8 mouse cellular contexts compared by ENCODE assay signal in genomic region chr2:59829718-59830117, GRCm38 (mm10). TPM values are rescaled to one million over a fixed set of nuclear protein-coding genes. Genes with fewer than 3 reads are reported as not detected.
DNase-seq lines count a peak whose midpoint lies in the region; ATAC-seq and TF ChIP-seq lines count a peak whose summit lies in the region.

No protein-coding gene starts in this region.

- no peaks in the 10 kb centered on the region for H3K27me3 ChIP-seq in forebrain, embryonic 11.5 days (ENCODE audit: control insufficient read depth, insufficient read depth, low read length)
- no peaks in the 10 kb centered on the region for H3K27me3 ChIP-seq in hindbrain, postnatal 0 days (ENCODE audit: insufficient read depth, low read length)
- H3K27me3 ChIP-seq in midbrain, postnatal 0 days (ENCODE audit: insufficient read depth, low read length), result no peaks in the 10 kb centered on the region

- intact Hi-C loops in left cerebral cortex, postnatal 10 days (cut with DNase I), result no loop called here

- no peak overlapping the region for H3K9ac ChIP-seq in forebrain, embryonic 11.5 days (ENCODE audit: low read length)
- no peak overlapping the region for H3K9ac ChIP-seq in hindbrain, postnatal 0 days (replicated peaks; ENCODE audit: low read length)
- no peak overlapping the region for H3K9ac ChIP-seq in midbrain, postnatal 0 days (replicated peaks; ENCODE audit: low read length, poor library complexity, severe bottlenecking)

- H3K4me2 ChIP-seq in forebrain, embryonic 11.5 days (ENCODE audit: low read depth, low read length, severe bottlenecking), result no peak overlapping the region
- H3K4me2 ChIP-seq in hindbrain, postnatal 0 days (ENCODE audit: low read depth, low read length), result no peak overlapping the region
- no peak overlapping the region for H3K4me2 ChIP-seq in midbrain, postnatal 0 days (ENCODE audit: low read depth, low read length, poor library complexity, severe bottlenecking)

- no peak for DNase-seq in layer of hippocampus, adult 2 months (ENCODE audit: low spot score in 2 of 2)
- no peak for DNase-seq in layer of hippocampus, adult 9-11 months
- DNase-seq in forebrain, embryonic 11.5 days (ENCODE audit: low spot score), result no peak
- DNase-seq in hindbrain, postnatal 0 days (ENCODE audit: low spot score), result no peak
- no peak for DNase-seq in midbrain, postnatal 0 days (ENCODE audit: low spot score)
- no peak for DNase-seq in cerebellum, adult 9-10 months
- no peak for DNase-seq in left cerebral cortex, postnatal 10 days (ENCODE audit: extremely low spot score in 1 of 2, low spot score in 2 of 2)

- peak; percentile 51 for ATAC-seq in forebrain, embryonic 11.5 days (replicated peaks; ENCODE audit: low FRiP score)
- 0 out of 2 replicates have a peak, but pooled peaks have one; percentile 5 for ATAC-seq in hindbrain, postnatal 0 days
- no peak for ATAC-seq in midbrain, postnatal 0 days (ENCODE audit: low FRiP score)
- no peak for ATAC-seq in CD4-positive, CD25-positive, alpha-beta regulatory T cell, adult 4 months

- H3K9me3 ChIP-seq in forebrain, embryonic 11.5 days (ENCODE audit: control insufficient read depth, low read length), result no peaks in the 10 kb centered on the region
- no peaks in the 10 kb centered on the region for H3K9me3 ChIP-seq in hindbrain, postnatal 0 days (ENCODE audit: low read length)
- H3K9me3 ChIP-seq in midbrain, postnatal 0 days (ENCODE audit: low read length), result no peaks in the 10 kb centered on the region

- no peak for TF ChIP-seq CTCF in layer of hippocampus, adult 2 months (conservative IDR thresholded peaks at IDR 0.05)
- TF ChIP-seq CTCF in hindbrain, postnatal 0 days (IDR thresholded peaks at IDR 0.05; ENCODE audit: low read depth), result no peak
- no peak for TF ChIP-seq CTCF in midbrain, postnatal 0 days (IDR thresholded peaks at IDR 0.05)

- 80% methylated on average over 7 of the region's 7 CpGs for WGBS in forebrain, embryonic 11.5 days
- 79% methylated on average over 7 of the region's 7 CpGs for WGBS in hindbrain, postnatal 0 days
- WGBS in midbrain, postnatal 0 days, result 74% methylated on average over 7 of the region's 7 CpGs

- H3K36me3 ChIP-seq in forebrain, embryonic 11.5 days (ENCODE audit: control insufficient read depth, insufficient read depth, low read length), result no peaks in the 10 kb centered on the region
- H3K36me3 ChIP-seq in hindbrain, postnatal 0 days (ENCODE audit: insufficient read depth, low read length), result no peaks in the 10 kb centered on the region
- H3K36me3 ChIP-seq in midbrain, postnatal 0 days (ENCODE audit: insufficient read depth, low read length), result no peaks in the 10 kb centered on the region

- peak overlapping the region; percentile 83 for H3K27ac ChIP-seq in layer of hippocampus, adult 2 months
- no peak overlapping the region for H3K27ac ChIP-seq in forebrain, embryonic 11.5 days (ENCODE audit: low read depth, low read length)
- H3K27ac ChIP-seq in hindbrain, postnatal 0 days, result peak overlapping the region; percentile 52; the same call in 1 of the 2 replicates
- peak overlapping the region; percentile 33; the same call in 1 of the 2 replicates for H3K27ac ChIP-seq in midbrain, postnatal 0 days (ENCODE audit: low read depth, low read length)

- no peak overlapping the region for H3K4me3 ChIP-seq in layer of hippocampus, adult 2 months
- no peak overlapping the region for H3K4me3 ChIP-seq in forebrain, embryonic 11.5 days (ENCODE audit: low read depth, low read length)
- no peak overlapping the region for H3K4me3 ChIP-seq in hindbrain, postnatal 0 days (ENCODE audit: low read length)
- no peak overlapping the region for H3K4me3 ChIP-seq in midbrain, postnatal 0 days (ENCODE audit: low read depth, low read length)

- peaks cover 20% of the 10 kb centered on the region for H3K4me1 ChIP-seq in forebrain, embryonic 11.5 days (replicated peaks; ENCODE audit: control insufficient read depth, insufficient read depth, low read length)
- H3K4me1 ChIP-seq in hindbrain, postnatal 0 days (ENCODE audit: insufficient read depth, low read length), result peaks cover 9% of the 10 kb centered on the region; the same call in 1 of the 2 replicates
- peaks cover 9% of the 10 kb centered on the region for H3K4me1 ChIP-seq in midbrain, postnatal 0 days (ENCODE audit: insufficient read depth, low read length)

RNA-seq across cellular contexts. Expression of gene Wdsub1, which starts 52.7 kb away (rescaled TPM):
- total RNA-seq in layer of hippocampus, adult 2 months (2021), result 10 to 100 TPM; 22.6 to 23.7 TPM
- polyA plus RNA-seq in forebrain, embryonic 11.5 days (2014; fragmentation: Nextera tagmentation; extraction: Ambion mirVana), result 16.6 and 19.9 TPM in 2 replicates
- total RNA-seq in hindbrain, postnatal 0 days (2014; rRNA removed), result 38.4 and 84.9 TPM in 2 replicates
- 23.0 and 24.1 TPM in 2 replicates for polyA plus RNA-seq in hindbrain, postnatal 0 days (2015; fragmentation: Nextera tagmentation; extraction: Ambion mirVana)
- total RNA-seq in midbrain, postnatal 0 days (2014; rRNA removed), result 28.6 and 67.0 TPM in 2 replicates
- 21.3 and 23.6 TPM in 2 replicates for polyA plus RNA-seq in midbrain, postnatal 0 days (2015; fragmentation: Nextera tagmentation; extraction: Ambion mirVana)
- 1 to 10 TPM; 3.3 to 6.4 TPM for polyA plus RNA-seq in CD4-positive, CD25-positive, alpha-beta regulatory T cell, adult 4 months (2017; shearing (Covaris generic))
- total RNA-seq in left cerebral cortex, postnatal 10 days (2021), result 10 to 100 TPM; 12.3 to 12.8 TPM

Comparison
In these comparisons a context has a peak if more than half of its experiments do, and no peak if none do; other contexts are left out.
1. ATAC-seq: peak in forebrain, embryonic 11.5 days (single experiment) and hindbrain, postnatal 0 days (single experiment); none in midbrain, postnatal 0 days (single experiment) and CD4-positive, CD25-positive, alpha-beta regulatory T cell, adult 4 months (single experiment).